Mouse (Mus musculus) lung, postnatal 0 days (tissue): ENCODE measurements at regions not wholly inside any gene's neighbourhood (a gene's known extent, or its start where the extent isn't known, plus 50 kb on each side); places are given as distances from the start of the nearest gene placed in this dataset.
A peak's percentile ranks its signal among the peaks of the same experiment; 100 is the strongest.

Experiments used
- ATAC-seq: fragments of 200-750 bp; cut with Nextera tagmentation; 2 replicates; pipeline ENCODE4 v1.8.0; 2017; ENCODE audit warnings: moderate library complexity
- DNase-seq: peaks from one replicate; pipeline ENCODE4 v3.0.0-alpha.2; 2016; ENCODE audit warnings: low spot score
- H3K27ac ChIP-seq: fragments of 300-500 bp; sonication (generic); 2 replicates; pipeline ENCODE4 v1.5.1; 2014; ENCODE audit warnings: antibody characterized with exemption, mild to moderate bottlenecking, low read length, mixed read lengths
- H3K27me3 ChIP-seq: fragments of 300-500 bp; sonication (generic); replicated peaks from 2 replicates; pipeline ENCODE4 v1.6.1; 2014; ENCODE audit warnings: low read length, mixed read lengths; ENCODE audit not compliant: insufficient read depth
- H3K36me3 ChIP-seq: fragments of 300-500 bp; sonication (generic); 2 replicates; pipeline ENCODE4 v1.6.1; 2014; ENCODE audit warnings: low read length, mixed read lengths; ENCODE audit not compliant: insufficient read depth
- H3K4me1 ChIP-seq: fragments of 300-500 bp; sonication (generic); 2 replicates; pipeline ENCODE4 v1.6.1; 2014; ENCODE audit warnings: antibody characterized with exemption, low read depth, low read length, mixed read lengths; ENCODE audit not compliant: insufficient read depth
- H3K4me2 ChIP-seq: fragments of 300-500 bp; sonication (generic); replicated peaks from 2 replicates; pipeline ENCODE4 v1.6.1; 2014; ENCODE audit warnings: low read depth, mild to moderate bottlenecking, low read length, moderate library complexity, mixed read lengths
- H3K4me3 ChIP-seq: fragments of 300-500 bp; sonication (generic); 2 replicates; pipeline ENCODE4 v1.5.1; 2014; ENCODE audit warnings: low read depth, low read length
- H3K9ac ChIP-seq: fragments of 300-500 bp; sonication (generic); replicated peaks from 2 replicates; pipeline ENCODE4 v1.6.1; 2014; ENCODE audit warnings: low read depth, mild to moderate bottlenecking
- H3K9me3 ChIP-seq: fragments of 300-500 bp; sonication (generic); 2 replicates; pipeline ENCODE4 v1.6.1; 2016; ENCODE audit warnings: low read length, mixed read lengths
- CTCF ChIP-seq: IDR thresholded peaks from 2 replicates; pipeline ENCODE4 v1.5.1; 2016; ENCODE audit warnings: antibody characterized with exemption, mild to moderate bottlenecking
- EP300 ChIP-seq: IDR thresholded peaks from 2 replicates; pipeline ENCODE4 v1.6.1; 2016; ENCODE audit warnings: antibody characterized with exemption, mild to moderate bottlenecking, control low read depth
- WGBS: fragments of 180-500 bp; shearing (Covaris S2); extraction: QIAGEN DNeasy Blood & Tissue Kit; methylation state at CpG from one replicate; pipeline ENCODE4 v1.1.7; 2014; 5-methylcytosine and 5-hydroxymethylcytosine counted together

GRCm38 (mm10) chr8:34612396-34612795 lies 500.9 kb upstream of the Gm10131 start:
- no peaks in the 10 kb centered on the region for H3K36me3 ChIP-seq
- H3K9ac ChIP-seq, result no peak overlapping the region
- H3K4me3 ChIP-seq, result no peak overlapping the region
- no peak for TF ChIP-seq CTCF
- TF ChIP-seq EP300, result no peak
- no peaks in the 10 kb centered on the region for H3K27me3 ChIP-seq
- no peak overlapping the region for H3K27ac ChIP-seq
- H3K4me2 ChIP-seq, result no peak overlapping the region
- H3K9me3 ChIP-seq, result no peaks in the 10 kb centered on the region
- WGBS, result 67% methylated on average over 3 of the region's 3 CpGs
- no peak for DNase-seq
- no peaks in the 10 kb centered on the region for H3K4me1 ChIP-seq
- ATAC-seq, result no peak

GRCm38 (mm10) chr8:34610186-34610585 lies 498.6 kb upstream of the Gm10131 start:
- Histone ChIP-seq H3K36me3 (no peaks in the 10 kb centered on the region), H3K4me2 (no peak overlapping the region), H3K4me3 (no peak overlapping the region), H3K27me3 (no peaks in the 10 kb centered on the region), H3K27ac (no peak overlapping the region), H3K9me3 (no peaks in the 10 kb centered on the region), H3K4me1 (no peaks in the 10 kb centered on the region), H3K9ac (no peak overlapping the region)
- ATAC-seq (no peak), DNase-seq (no peak)
- TF ChIP-seq EP300 (no peak), CTCF (no peak)

GRCm38 (mm10) chr8:34607426-34607825 lies 495.9 kb upstream of the Gm10131 start:
- no peak overlapping the region for H3K27ac ChIP-seq
- H3K4me2 ChIP-seq, result no peak overlapping the region
- no peaks in the 10 kb centered on the region for H3K4me1 ChIP-seq
- no peak for TF ChIP-seq CTCF
- TF ChIP-seq EP300, result no peak
- no peak overlapping the region for H3K4me3 ChIP-seq
- H3K36me3 ChIP-seq, result no peaks in the 10 kb centered on the region
- no peak for ATAC-seq
- H3K9me3 ChIP-seq, result no peaks in the 10 kb centered on the region
- WGBS, result 88% methylated on average over 2 of the region's 2 CpGs
- H3K9ac ChIP-seq, result no peak overlapping the region
- DNase-seq, result no peak
- no peaks in the 10 kb centered on the region for H3K27me3 ChIP-seq

DNA sequence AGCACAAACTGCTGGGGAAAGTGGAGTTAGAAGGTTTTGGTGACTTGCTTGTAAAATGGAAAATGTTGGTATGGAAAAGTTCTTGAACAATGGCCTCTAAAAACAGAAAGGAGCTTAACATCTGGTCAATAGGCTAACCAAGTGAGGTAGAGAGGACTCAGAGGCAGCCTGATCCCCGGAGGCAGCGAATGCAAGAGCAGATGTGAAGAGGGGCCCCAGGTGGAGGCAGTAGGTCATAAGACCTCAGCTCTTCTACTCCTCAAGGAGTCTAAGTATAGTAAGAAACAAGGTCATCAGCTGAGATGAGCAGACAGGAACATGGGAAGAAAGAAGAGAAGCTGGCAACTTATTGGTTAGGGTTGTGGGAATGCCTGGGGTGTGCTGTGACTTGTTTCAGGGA lies 493.5 kb upstream of the Gm10131 start:
- 79% methylated on average over 2 of the region's 2 CpGs for WGBS

DNA sequence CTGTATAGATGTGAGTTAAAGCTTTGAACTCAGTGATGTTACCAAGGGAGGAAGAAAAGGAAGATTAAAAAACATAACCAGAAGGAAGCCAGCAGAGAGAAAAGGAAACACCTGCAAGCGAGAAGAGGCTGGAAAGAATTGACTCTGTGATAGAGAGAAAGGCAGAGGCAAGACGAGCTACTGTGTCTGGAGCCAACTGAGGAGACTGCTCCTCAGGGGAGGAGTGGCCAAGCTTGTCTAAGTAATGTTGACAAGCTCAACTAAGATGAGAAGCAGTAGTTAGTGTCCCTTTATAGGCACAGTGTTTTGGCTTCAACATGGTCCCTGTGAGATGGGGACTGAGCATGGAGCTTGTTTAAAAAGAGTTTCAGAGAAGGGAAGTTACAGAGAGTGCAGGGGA lies 493.0 kb upstream of the Gm10131 start:
- Histone ChIP-seq H3K4me2 (no peak overlapping the region), H3K9ac (no peak overlapping the region), H3K27me3 (no peaks in the 10 kb centered on the region), H3K36me3 (no peaks in the 10 kb centered on the region), H3K4me1 (peaks cover 4% of the 10 kb centered on the region; the same call in 1 of the 2 replicates), H3K9me3 (no peaks in the 10 kb centered on the region), H3K4me3 (no peak overlapping the region), H3K27ac (no peak overlapping the region)
- WGBS, result 58% methylated on average over 2 of the region's 2 CpGs
- TF ChIP-seq EP300 (no peak), CTCF (no peak)
- no peak for DNase-seq
- no peak for ATAC-seq

More for the DNA sequence above, 493.5 kb upstream of the Gm10131 start:
- TF ChIP-seq CTCF (no peak), EP300 (no peak)
- DNase-seq (no peak), ATAC-seq (no peak)
- Histone ChIP-seq H3K9me3 (no peaks in the 10 kb centered on the region), H3K36me3 (no peaks in the 10 kb centered on the region), H3K27ac (no peak overlapping the region), H3K9ac (no peak overlapping the region), H3K27me3 (no peaks in the 10 kb centered on the region), H3K4me1 (peaks cover 4% of the 10 kb centered on the region; the same call in 1 of the 2 replicates), H3K4me2 (no peak overlapping the region), H3K4me3 (no peak overlapping the region)

GRCm38 (mm10) chr8:34601426-34601953 lies 490.0 kb upstream of the Gm10131 start:
- Histone ChIP-seq H3K9ac (no peak overlapping the region), H3K4me2 (no peak overlapping the region), H3K27ac (no peak overlapping the region), H3K4me3 (no peak overlapping the region), H3K27me3 (no peaks in the 10 kb centered on the region), H3K9me3 (no peaks in the 10 kb centered on the region), H3K4me1 (peaks cover 4% of the 10 kb centered on the region; the same call in 1 of the 2 replicates), H3K36me3 (no peaks in the 10 kb centered on the region)
- ATAC-seq (peak; percentile 92), DNase-seq (peak; percentile 86)
- no peak for TF ChIP-seq CTCF
- TF ChIP-seq EP300, result peak; percentile 82
- WGBS, result 49% methylated on average over 3 of the region's 3 CpGs

DNA sequence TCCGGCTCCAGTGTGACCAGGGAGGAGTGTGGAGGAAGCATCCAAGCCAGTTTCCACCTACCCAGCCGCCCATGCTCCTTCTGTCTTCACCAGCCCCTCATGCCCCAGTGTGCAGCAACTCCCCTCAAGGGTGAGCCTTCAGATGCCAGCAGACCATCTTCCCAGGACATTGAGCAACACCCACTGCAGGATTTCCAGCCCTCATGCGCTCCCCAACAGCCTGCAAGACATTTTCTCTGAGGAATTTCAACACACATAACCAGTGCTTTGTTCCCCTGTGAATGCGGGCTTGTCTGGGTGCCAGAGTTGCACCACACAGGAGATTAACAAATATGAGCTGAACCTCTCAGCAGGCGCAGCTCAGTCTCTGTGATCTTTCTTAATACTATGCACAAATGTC lies 489.3 kb upstream of the Gm10131 start:
- 45% methylated on average over 5 of the region's 5 CpGs for WGBS
- Histone ChIP-seq H3K4me3 (no peak overlapping the region), H3K9me3 (no peaks in the 10 kb centered on the region), H3K36me3 (no peaks in the 10 kb centered on the region), H3K27me3 (no peaks in the 10 kb centered on the region), H3K4me2 (no peak overlapping the region), H3K27ac (no peak overlapping the region), H3K9ac (no peak overlapping the region), H3K4me1 (peaks cover 4% of the 10 kb centered on the region; the same call in 1 of the 2 replicates)
- TF ChIP-seq CTCF, result no peak
- no peak; the same call in 1 of the 2 replicates for TF ChIP-seq EP300
- ATAC-seq (peak; percentile 90), DNase-seq (peak; percentile 93)
